Mouse (Mus musculus) heart, postnatal 0 days (tissue): ENCODE measurements at regions not wholly inside any gene's neighbourhood (a gene's known extent, or its start where the extent isn't known, plus 50 kb on each side); places are given as distances from the start of the nearest gene placed in this dataset.

Source experiments
- CTCF ChIP-seq: IDR thresholded peaks from 2 replicates; pipeline ENCODE4 v1.5.1; 2016; ENCODE audit warnings: antibody characterized with exemption, control low read depth, low read depth
- EP300 ChIP-seq: IDR thresholded peaks from 2 replicates; pipeline ENCODE4 v1.6.1; 2016; ENCODE audit warnings: antibody characterized with exemption, low read depth

- TF ChIP-seq EP300 (no peak), CTCF (no peak)
Observed at GRCm38 (mm10) chr1:152184956-152185355, 95.0 kb upstream of the 1700025G04Rik start.
